Mouse (Mus musculus) liver, adult 2 months (tissue): ENCODE data around the gene Rnf207. TPM values are rescaled to one million over a fixed set of nuclear protein-coding genes. Genes with fewer than 3 reads are reported as not detected.

Source experiments
- DNase-seq: peaks from one replicate; pipeline ENCODE4 v3.0.0-alpha.2; 2011; ENCODE audit warnings: low read depth, low spot score; ENCODE audit errors: extremely low read depth
- H3K27ac ChIP-seq: fragments of 200-500 bp; replicated peaks from 2 replicates; pipeline ENCODE4 v1.5.1; 2012; ENCODE audit warnings: low read depth, mild to moderate bottlenecking, control low read depth, inconsistent platforms, low read length; ENCODE audit not compliant: insufficient read depth
- H3K27me3 ChIP-seq: fragments of 200-500 bp; 2 replicates; pipeline ENCODE4 v1.6.1; 2012; ENCODE audit warnings: mild to moderate bottlenecking, moderate library complexity, low read length, inconsistent platforms; ENCODE audit not compliant: control insufficient read depth, insufficient read depth
- H3K36me3 ChIP-seq: fragments of 200-500 bp; 2 replicates; pipeline ENCODE4 v1.6.1; 2012; ENCODE audit warnings: low read length, inconsistent platforms; ENCODE audit not compliant: control insufficient read depth, insufficient read depth
- H3K4me1 ChIP-seq: fragments of 200-500 bp; 2 replicates; pipeline ENCODE4 v1.6.1; 2011; ENCODE audit warnings: low read length; ENCODE audit not compliant: control insufficient read depth, insufficient read depth
- H3K4me3 ChIP-seq: fragments of 200-500 bp; 2 replicates; pipeline ENCODE4 v1.5.1; 2011; ENCODE audit warnings: low read depth, mild to moderate bottlenecking, control low read depth, low read length, moderate library complexity; ENCODE audit not compliant: insufficient read depth
- H3K79me2 ChIP-seq: fragments of 200-500 bp; 2 replicates; pipeline ENCODE4 v1.6.1; 2012; ENCODE audit warnings: inconsistent platforms, mild to moderate bottlenecking, low read length, moderate library complexity; ENCODE audit not compliant: control insufficient read depth, insufficient read depth
- H3K9ac ChIP-seq: fragments of 200-500 bp; 2 replicates; pipeline ENCODE4 v1.6.1; 2012; ENCODE audit warnings: low read depth, mild to moderate bottlenecking, control low read depth, inconsistent platforms, low read length
- CTCF ChIP-seq: fragments of 200-500 bp; IDR thresholded peaks from 2 replicates; pipeline ENCODE4 v1.5.1; 2011; ENCODE audit warnings: low read depth, low read length, control low read depth
- POLR2A ChIP-seq: fragments of 200-500 bp; IDR thresholded peaks from 2 replicates; pipeline ENCODE4 v1.6.1; 2011; ENCODE audit warnings: low read length, control low read depth; ENCODE audit not compliant: insufficient read depth; ENCODE audit errors: extremely low read depth
- WGBS: fragments of 180-500 bp; shearing (Covaris S2); methylation state at CpG from one replicate; pipeline ENCODE4 v1.1.7; 2018; 5-methylcytosine and 5-hydroxymethylcytosine counted together
- polyA plus RNA-seq: library from polyadenylated mRNA; depleted of rRNA; stranded (reverse); fragments of >200 nt; gene quantifications from 2 replicates; pipeline ENCODE4 v1.2.3, GENCODE M21; 2012; rRNA removed
- total RNA-seq: library from RNA; depleted of rRNA; stranded (reverse); fragments of >200 nt; gene quantifications from 2 replicates; pipeline ENCODE4 v1.2.3, GENCODE M21; 2014; rRNA removed

Rnf207 gene
- total RNA-seq (not detected in 2 replicates), polyA plus RNA-seq (0.13 TPM in 1 of 2 replicates, not detected in the other)

DNA sequence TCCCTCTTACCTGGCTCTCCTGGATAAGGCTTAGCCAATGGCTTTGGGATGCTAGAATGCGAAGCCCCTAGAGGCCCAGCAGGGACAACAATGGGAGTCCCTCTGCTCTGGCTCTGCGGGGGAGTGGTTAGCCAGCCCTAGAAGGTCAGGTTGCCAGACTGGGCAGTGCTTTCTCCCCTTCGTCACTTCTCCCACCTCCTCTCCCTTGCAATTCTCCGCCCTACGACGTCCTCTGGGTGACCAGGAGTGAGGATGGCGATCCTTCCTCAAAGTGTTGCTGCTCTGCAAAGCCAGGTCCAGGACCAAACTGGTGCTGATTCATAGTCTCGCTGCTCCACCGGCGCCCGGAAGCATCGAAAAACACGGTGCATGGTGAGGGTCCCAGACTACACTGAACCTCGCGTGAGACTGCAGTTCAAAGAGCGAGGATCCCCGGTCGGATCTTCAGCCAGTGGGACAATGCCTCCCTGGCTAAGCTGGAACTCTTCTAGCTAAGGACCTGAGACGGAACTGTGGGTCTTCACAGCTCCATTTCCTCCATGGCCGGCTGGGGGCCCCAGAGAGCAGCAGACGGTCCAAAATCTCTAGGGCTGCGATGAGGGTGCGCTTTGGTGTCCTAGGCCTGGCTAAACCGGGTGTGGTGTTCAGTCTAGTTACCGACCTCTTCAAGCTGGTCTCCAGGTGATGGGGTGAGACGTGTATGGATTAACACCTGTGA is at the start of gene Rnf207:
Gene Rnf207 (minus strand): TSS at position 477 of the 718 bp plus-strand sequence.
- TF ChIP-seq POLR2A (no peak), CTCF (peak; percentile 75)
- H3K79me2 ChIP-seq: no peaks in the 10 kb centered on the region
- peak; percentile 26 for DNase-seq
- H3K4me3 ChIP-seq: peak within 1 kb of the TSS; percentile 6; the same call in 1 of the 2 replicates
- no peaks in the 10 kb centered on the region for H3K36me3 ChIP-seq
- no peaks in the 10 kb centered on the region for H3K27me3 ChIP-seq
- peaks cover 3% of the 10 kb centered on the region; the same call in 1 of the 2 replicates for H3K4me1 ChIP-seq
- H3K27ac ChIP-seq: no peak within 1 kb of the TSS
- 9% methylated on average over 26 of the region's 26 CpGs for WGBS
- H3K9ac ChIP-seq: peak within 1 kb of the TSS; percentile 12; the same call in 1 of the 2 replicates

DNA sequence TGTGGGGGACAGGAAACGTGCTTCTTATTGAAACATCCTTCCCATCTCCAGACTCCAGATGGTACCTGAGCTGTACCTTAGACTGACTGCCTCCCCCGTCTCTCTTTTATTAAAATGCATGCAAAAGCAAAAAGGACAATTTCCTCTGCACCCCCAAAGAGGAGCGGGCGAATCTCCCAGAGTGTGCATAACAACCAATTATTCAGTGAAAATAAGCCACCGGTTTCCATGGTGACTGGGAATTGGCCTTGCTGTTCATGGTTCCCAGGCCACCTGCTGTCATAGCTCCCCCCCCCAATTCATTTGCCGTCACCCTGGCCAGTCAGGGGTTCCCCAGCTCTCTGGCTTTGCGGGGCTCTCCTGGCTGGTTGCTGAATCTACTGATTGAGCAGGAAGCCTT is 46.4 kb upstream of the Rnf207 start:
- no peaks in the 10 kb centered on the region for H3K27me3 ChIP-seq
- H3K4me3 ChIP-seq: no peak overlapping the region
- no peaks in the 10 kb centered on the region for H3K4me1 ChIP-seq
- H3K36me3 ChIP-seq: no peaks in the 10 kb centered on the region
- 76% methylated on average over 7 of the region's 7 CpGs for WGBS
- TF ChIP-seq POLR2A (no peak), CTCF (no peak)
- no peak overlapping the region for H3K9ac ChIP-seq
- no peaks in the 10 kb centered on the region for H3K79me2 ChIP-seq
- no peak overlapping the region for H3K27ac ChIP-seq
- DNase-seq: no peak

- no peak overlapping the region for H3K27ac ChIP-seq
- DNase-seq: no peak
- no peaks in the 10 kb centered on the region for H3K36me3 ChIP-seq
- no peaks in the 10 kb centered on the region for H3K79me2 ChIP-seq
- no peaks in the 10 kb centered on the region for H3K27me3 ChIP-seq
- H3K4me3 ChIP-seq: no peak overlapping the region
- WGBS: 58% methylated on average over 9 of the region's 9 CpGs
- H3K9ac ChIP-seq: no peak overlapping the region
- no peak for TF ChIP-seq CTCF
- no peak for TF ChIP-seq POLR2A
- H3K4me1 ChIP-seq: no peaks in the 10 kb centered on the region
These were observed 43.4 kb upstream of the Rnf207 start for GRCm38 (mm10) chr4:152362180-152362579.

GRCm38 (mm10) chr4:152360855-152361254 is 42.1 kb upstream of the Rnf207 start:
- no peak for DNase-seq
- Histone ChIP-seq H3K27me3 (no peaks in the 10 kb centered on the region), H3K4me1 (no peaks in the 10 kb centered on the region), H3K9ac (no peak overlapping the region), H3K79me2 (no peaks in the 10 kb centered on the region), H3K36me3 (no peaks in the 10 kb centered on the region), H3K27ac (no peak overlapping the region), H3K4me3 (no peak overlapping the region)
- TF ChIP-seq CTCF (no peak), POLR2A (no peak)
- WGBS: 5% methylated on average over 24 of the region's 24 CpGs

- H3K27me3 ChIP-seq: no peaks in the 10 kb centered on the region
These were observed 40.9 kb upstream of the Rnf207 start for GRCm38 (mm10) chr4:152359700-152360099.

DNA sequence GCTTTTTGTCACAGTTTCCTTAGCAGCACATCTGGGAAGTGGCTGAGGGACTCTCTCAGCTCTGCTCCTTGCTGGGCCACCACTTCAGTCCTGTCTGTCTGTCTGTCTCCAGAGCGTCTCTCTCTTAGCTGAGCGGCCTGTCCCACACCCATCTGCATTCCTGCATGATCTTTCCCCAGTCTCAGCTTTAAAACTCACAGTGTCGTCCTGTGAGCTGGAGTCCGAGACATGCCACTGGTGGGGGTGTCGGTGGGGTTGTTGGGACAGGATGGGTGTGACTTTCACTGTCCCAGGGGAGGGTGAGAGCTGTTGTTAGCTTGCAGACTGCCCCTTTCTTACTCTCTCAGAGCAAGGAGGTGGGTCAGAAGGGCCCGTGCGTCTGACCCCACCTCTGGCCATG is 36.9 kb upstream of the Rnf207 start:
- DNase-seq: no peak
- no peak overlapping the region for H3K27ac ChIP-seq
- H3K27me3 ChIP-seq: no peaks in the 10 kb centered on the region
- 80% methylated on average over 7 of the region's 7 CpGs for WGBS
- no peaks in the 10 kb centered on the region for H3K36me3 ChIP-seq
- H3K4me1 ChIP-seq: no peaks in the 10 kb centered on the region
- no peak for TF ChIP-seq CTCF
- no peak for TF ChIP-seq POLR2A
- H3K79me2 ChIP-seq: no peaks in the 10 kb centered on the region
- no peak overlapping the region for H3K4me3 ChIP-seq
- no peak overlapping the region for H3K9ac ChIP-seq

More at GRCm38 (mm10) chr4:152359700-152360099, 40.9 kb upstream of the Rnf207 start:
- Histone ChIP-seq H3K4me3 (no peak overlapping the region), H3K79me2 (no peaks in the 10 kb centered on the region), H3K9ac (no peak overlapping the region), H3K27ac (no peak overlapping the region), H3K36me3 (no peaks in the 10 kb centered on the region), H3K4me1 (no peaks in the 10 kb centered on the region)
- WGBS: 23% methylated on average over 11 of the region's 11 CpGs
- no peak for DNase-seq
- TF ChIP-seq POLR2A (no peak), CTCF (no peak)
